Mouse (Mus musculus) lung, adult 2 months (tissue): Measurements from ENCODE around the gene Prc1. TPM values are rescaled to one million over a fixed set of nuclear protein-coding genes. Genes with fewer than 3 reads are reported as not detected.

Experiments
- DNase-seq: peaks from one replicate; pipeline ENCODE4 v3.0.0; 2022
- H3K4me1 ChIP-seq: fragments of 200-500 bp; 2 replicates; pipeline ENCODE4 v1.6.1; 2011; ENCODE audit warnings: low read length; ENCODE audit not compliant: control insufficient read depth, insufficient read depth
- H3K4me3 ChIP-seq: fragments of 200-500 bp; replicated peaks from 2 replicates; pipeline ENCODE3; 2011; ENCODE audit warnings: low read depth, mild to moderate bottlenecking, control low read depth, low read length; ENCODE audit errors: extremely low read depth
- CTCF ChIP-seq: fragments of 200-500 bp; IDR thresholded peaks from 2 replicates; pipeline ENCODE4 v1.5.1; 2011; ENCODE audit warnings: mild to moderate bottlenecking, low read length, control low read depth; ENCODE audit not compliant: insufficient read depth
- POLR2A ChIP-seq: fragments of 200-500 bp; IDR thresholded peaks from 2 replicates; pipeline ENCODE4 v1.6.1; 2011; ENCODE audit warnings: low read depth, mild to moderate bottlenecking, control low read depth, low read length, borderline replicate concordance; ENCODE audit errors: extremely low read depth
- WGBS: fragments of 180-500 bp; shearing (Covaris S2); methylation state at CpG from one replicate; pipeline ENCODE4 v1.1.7; 2018; 5-methylcytosine and 5-hydroxymethylcytosine counted together
- polyA plus RNA-seq: library from polyadenylated mRNA; depleted of rRNA; stranded (reverse); fragments of >200 nt; gene quantifications from 2 replicates; pipeline ENCODE4 v1.2.3, GENCODE M21; 2012

Prc1 gene
- polyA plus RNA-seq, 1 experiment = 5.2 TPM

DNA sequence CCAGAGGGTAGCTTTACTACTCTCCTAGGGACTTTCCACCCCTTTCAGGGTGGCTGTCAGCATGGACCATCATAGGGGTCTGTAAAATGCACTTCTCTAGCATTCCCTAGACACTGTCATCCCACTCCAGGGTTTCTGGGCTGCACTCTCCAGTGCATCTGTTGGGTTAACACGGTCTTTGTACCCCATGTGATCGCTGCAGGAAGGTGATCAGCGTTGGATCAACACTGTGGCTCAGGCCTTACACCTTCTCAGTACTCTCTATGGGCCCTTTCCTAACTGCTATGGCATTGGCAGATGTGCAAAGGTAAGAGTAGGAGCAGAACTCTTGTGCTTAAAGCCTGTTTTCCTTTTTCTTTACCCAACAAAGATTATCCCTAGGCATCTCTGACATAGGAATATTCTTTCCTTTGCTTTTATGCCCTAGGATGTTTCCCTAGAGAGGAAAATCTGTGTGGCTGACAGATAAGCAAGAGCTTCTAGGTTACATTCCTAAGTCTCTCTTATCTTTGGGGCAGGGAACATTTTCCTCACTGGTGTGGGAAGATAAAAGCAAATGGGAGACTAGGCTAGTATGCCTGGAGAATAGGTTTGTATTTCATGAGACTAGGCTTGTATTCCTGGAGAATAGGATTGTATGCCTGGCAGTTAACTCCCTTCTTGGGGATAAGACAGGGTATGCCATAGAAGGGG is 10.9 kb upstream of the Prc1 start:
- 82% methylated on average over 3 of the region's 3 CpGs for WGBS

DNA sequence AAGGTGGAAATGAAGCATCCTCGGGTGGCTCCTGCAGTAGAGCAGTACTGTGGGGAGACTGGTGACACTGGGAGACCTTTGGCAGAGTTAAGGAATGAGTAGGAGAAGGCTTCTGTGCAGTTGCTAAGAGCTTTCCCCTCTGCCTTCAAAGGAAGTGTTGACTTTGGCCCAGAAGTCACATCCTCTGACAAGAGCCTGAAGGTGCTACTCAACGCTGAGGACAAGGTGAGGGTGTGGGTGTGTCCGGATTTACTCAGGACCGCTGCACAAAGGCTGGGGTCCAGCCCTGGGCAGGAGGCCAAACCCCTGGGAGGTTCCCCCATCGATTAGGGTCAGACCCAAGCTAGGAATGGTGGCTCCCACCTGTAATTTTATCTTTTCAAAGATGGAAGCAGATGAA is 9.9 kb upstream of the Prc1 start:
- peak; percentile 37 for DNase-seq
- 63% methylated on average over 5 of the region's 5 CpGs for WGBS
- no peak overlapping the region for H3K4me3 ChIP-seq
- TF ChIP-seq CTCF (no peak), POLR2A (no peak)
- H3K4me1 ChIP-seq = no peaks in the 10 kb centered on the region

More for the DNA sequence above, 10.9 kb upstream of the Prc1 start:
- DNase-seq = no peak
- H3K4me1 ChIP-seq = no peaks in the 10 kb centered on the region
- H3K4me3 ChIP-seq = no peak overlapping the region
- TF ChIP-seq POLR2A (no peak), CTCF (no peak)

DNA sequence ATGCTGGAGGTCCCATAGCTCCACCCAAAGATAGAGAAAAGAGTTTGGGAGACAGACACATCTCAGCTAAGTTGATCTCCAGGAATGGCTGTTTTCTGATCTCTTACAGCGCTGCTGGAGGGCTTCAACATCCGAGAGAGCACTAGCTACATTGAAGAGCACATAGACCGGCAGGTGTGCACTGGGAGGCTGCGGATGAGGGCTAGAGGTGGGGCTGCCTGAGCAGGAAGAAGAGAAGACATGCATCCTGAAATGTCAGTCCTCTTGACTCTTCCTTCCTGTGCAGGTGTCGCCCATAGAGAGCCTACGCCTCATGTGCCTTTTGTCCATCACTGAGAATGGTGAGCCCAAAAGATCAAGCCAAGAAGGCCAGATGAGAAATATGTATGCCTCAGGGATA is 8.5 kb upstream of the Prc1 start:
- 83% methylated on average over 6 of the region's 6 CpGs for WGBS
- Histone ChIP-seq H3K4me1 (no peaks in the 10 kb centered on the region), H3K4me3 (no peak overlapping the region)
- DNase-seq = no peak
- TF ChIP-seq CTCF (no peak), POLR2A (no peak)

DNA sequence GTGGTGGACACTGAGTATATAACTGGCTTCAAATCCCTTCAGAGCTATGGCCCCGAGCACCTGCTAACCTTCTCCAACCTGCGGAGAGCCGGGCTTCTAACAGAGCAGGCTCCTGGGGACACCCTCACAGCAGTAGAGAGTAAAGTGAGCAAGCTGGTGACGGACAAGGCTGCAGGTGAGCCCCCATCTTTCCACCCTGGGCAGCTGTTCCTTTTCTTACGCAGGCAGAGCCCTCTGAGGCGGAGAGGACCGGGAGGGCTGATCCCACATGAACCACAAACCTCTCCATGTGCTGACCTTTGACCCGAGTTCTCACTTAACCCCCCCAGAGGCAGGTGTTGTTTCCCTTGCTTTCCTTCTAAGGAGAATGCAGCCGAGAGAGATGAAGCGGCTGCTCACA is 6.5 kb upstream of the Prc1 start:
- no peak for TF ChIP-seq POLR2A
- no peak for TF ChIP-seq CTCF
- H3K4me3 ChIP-seq = no peak overlapping the region
- DNase-seq = no peak
- WGBS = 76% methylated on average over 10 of the region's 10 CpGs
- no peaks in the 10 kb centered on the region for H3K4me1 ChIP-seq

DNA sequence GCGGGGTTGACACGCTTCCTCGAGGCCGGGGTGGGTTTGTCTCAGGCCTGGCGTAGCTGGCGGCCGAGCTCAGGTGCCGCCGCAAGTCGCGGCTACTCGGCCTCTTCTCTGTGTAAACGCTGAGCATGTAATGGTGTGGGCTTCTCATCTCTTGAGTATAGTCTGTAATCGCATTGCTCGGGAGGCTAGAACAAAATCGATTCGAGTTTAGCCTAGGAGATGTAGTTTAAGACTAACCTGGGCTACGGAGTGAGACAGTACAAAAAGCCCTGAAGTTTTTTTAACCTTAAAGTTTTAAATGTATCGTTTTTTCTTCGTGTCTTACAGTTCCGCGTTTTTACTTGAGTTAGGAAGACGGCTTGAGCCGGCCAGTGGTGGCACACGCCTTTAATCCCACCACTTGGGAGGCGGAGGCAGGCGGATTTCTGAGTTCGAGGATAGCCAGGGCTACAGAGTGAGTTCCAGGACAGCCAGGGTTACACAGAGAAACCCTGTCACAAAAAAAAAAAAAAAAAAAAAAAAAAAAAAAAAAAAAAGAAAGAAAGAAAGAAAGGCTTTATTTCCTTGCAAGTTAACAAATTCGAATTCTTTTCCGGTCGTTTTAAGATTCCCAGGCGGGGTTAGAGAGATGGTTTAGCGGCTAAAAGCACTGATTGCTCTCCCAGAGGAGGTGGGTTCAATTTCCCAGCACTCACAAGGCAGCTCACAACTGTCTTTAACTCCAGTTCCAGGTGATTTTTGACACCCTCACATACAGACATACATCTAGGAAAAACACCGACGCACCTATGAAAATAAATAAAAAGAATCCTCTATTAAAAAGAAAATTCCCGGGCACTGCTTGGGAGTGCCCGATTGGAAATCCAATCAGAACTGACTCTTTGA is 756 bp downstream of the Prc1 start:
- no peak for TF ChIP-seq CTCF
- no peak for TF ChIP-seq POLR2A
- peaks cover 2% of the 10 kb centered on the region for H3K4me1 ChIP-seq
- peak overlapping the region; percentile 92 for H3K4me3 ChIP-seq
- no peak for DNase-seq
- 4% methylated on average over 37 of the region's 37 CpGs for WGBS

DNA sequence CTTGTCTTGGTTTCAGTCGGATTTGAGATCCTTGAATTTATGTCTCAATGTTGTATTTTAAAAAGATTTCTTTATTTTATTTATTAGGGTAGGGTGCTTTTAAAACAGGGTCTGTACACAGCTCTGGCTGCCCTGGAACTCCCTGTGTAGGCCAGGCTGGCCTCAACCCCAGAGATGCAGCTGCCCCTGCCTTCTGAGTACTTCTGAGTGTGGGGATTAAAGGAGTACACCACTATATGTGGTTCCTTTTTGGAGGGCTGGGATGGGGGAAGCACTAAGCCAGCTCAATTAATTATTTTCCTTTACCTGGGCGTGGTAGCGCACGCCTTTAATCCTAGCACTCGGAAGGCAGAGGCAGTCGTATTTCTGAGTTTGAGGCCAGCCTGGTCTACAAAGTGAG is 2.2 kb downstream of the Prc1 start:
- 89% methylated on average over 6 of the region's 6 CpGs for WGBS
- TF ChIP-seq CTCF (no peak), POLR2A (no peak)
- H3K4me1 ChIP-seq = peaks cover 2% of the 10 kb centered on the region
- DNase-seq = no peak
- H3K4me3 ChIP-seq = no peak overlapping the region

DNA sequence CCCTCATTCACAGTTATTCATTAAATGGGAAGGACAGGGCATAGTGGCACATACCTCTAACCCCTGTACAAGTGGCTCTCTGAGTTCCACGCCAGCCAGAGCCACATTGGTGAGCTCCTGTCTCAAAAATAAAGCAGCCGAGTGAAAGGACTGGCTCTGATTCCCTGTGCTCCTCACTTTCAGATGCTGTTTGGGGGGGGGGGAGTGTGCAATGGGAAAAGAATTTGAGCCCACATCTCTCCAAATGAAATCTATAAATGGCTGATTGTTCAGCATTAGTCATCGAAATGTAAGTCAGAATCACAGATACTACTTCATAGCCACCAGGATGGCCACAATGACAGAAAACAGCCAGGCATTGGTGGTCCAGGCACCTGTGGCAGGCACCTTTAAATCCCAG is 2.8 kb downstream of the Prc1 start:
- Histone ChIP-seq H3K4me3 (no peak overlapping the region), H3K4me1 (peaks cover 2% of the 10 kb centered on the region)
- WGBS = 74% methylated on average over 3 of the region's 3 CpGs
- TF ChIP-seq POLR2A = no peak
- no peak for TF ChIP-seq CTCF
- DNase-seq = no peak

DNA sequence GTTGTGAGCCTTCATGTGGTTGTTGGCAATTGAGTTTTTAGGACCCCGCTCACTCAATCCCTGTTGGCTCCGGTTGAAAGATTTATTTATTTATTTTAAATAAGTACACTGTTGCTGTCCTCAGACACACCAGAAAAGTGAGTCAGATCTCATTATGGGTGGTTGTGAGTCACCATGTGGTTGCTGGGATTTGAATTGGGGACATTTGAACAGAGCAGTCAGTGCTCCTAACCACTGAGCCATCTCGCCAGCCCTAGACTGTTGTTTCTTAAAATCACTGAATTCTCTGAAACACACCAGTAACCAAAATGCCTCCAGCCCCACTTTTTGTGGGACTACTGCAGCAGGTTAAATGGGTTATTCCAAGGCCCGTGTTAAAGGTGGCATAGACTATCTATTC is 4.5 kb downstream of the Prc1 start:
- Histone ChIP-seq H3K4me1 (peaks cover 2% of the 10 kb centered on the region), H3K4me3 (no peak overlapping the region)
- TF ChIP-seq CTCF (no peak), POLR2A (no peak)
- WGBS = 87% methylated on average over 4 of the region's 4 CpGs
- no peak for DNase-seq

DNA sequence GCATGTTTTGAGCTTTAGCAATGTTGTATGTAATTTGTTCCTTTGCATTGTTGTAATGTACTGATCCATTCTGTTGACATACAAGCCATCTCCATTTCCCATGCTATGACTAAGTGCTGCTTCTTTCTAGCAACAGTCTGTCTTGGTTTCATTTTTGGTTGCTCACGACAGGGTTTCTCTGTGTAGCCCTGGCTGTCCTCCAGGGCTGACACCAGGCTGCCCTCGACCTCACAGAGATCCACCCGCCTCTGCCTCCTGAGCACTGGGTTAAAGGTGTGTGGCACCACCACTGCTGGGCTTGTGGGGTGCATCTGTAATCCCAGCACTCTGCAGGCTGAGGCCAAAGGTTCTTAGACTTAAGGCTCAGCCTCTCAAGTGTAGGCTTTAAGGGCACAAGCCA is 5.3 kb downstream of the Prc1 start:
- DNase-seq = no peak
- peaks cover 2% of the 10 kb centered on the region for H3K4me1 ChIP-seq
- WGBS = 46% methylated on average over 3 of the region's 3 CpGs
- no peak for TF ChIP-seq POLR2A
- no peak overlapping the region for H3K4me3 ChIP-seq

DNA sequence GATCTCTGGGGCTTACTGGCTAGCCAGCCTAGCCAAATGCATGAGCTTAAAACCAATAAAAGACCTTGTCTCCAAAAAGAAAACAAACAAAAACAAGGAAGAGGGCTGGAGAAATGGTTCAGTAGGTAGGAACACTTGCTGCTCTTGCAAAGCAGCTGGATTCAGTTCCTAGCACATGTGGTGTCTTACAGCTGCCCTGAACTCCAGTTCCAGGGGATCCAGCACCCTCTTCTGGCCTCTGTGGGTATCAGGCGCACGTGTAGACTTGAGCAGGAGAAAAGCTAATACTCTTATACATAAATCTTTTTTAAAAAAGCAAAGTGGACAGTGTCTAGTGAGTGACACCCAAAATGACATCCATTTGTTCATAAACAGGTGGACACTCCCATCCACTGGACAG is 7.3 kb downstream of the Prc1 start:
- H3K4me3 ChIP-seq = no peak overlapping the region
- WGBS = 88% methylated on average over 2 of the region's 2 CpGs
- TF ChIP-seq CTCF (peak; percentile 23; the same call in 1 of the 2 replicates), POLR2A (no peak)

More for the DNA sequence above, 7.3 kb downstream of the Prc1 start:
- DNase-seq = no peak
- no peaks in the 10 kb centered on the region for H3K4me1 ChIP-seq
